8 mouse cellular contexts compared by ENCODE assay signal in genomic region chr1:168416729-168417437, GRCm38 (mm10). TPM values are rescaled to one million over a fixed set of nuclear protein-coding genes. Genes with fewer than 3 reads are reported as not detected.
DNase-seq lines count a peak whose midpoint lies in the region; ATAC-seq and TF ChIP-seq lines count a peak whose summit lies in the region.

No protein-coding gene starts in this region.

- peak overlapping the region; percentile 79 for H3K27ac ChIP-seq in forebrain, embryonic 15.5 days (replicated peaks)
- peak overlapping the region; percentile 6; the same call in 1 of the 2 replicates for H3K27ac ChIP-seq in liver, embryonic 13.5 days

- WGBS in forebrain, embryonic 15.5 days = 9% methylated on average over 11 of the region's 11 CpGs
- WGBS in liver, embryonic 13.5 days (ENCODE audit: insufficient replicate concordance) = 58% methylated on average over 11 of the region's 11 CpGs

- DNase-seq in heart, adult 11 months = peak; percentile 92
- no peak for DNase-seq in heart, adult 9 months (ENCODE audit: low spot score in 2 of 2)
- no peak for DNase-seq in liver, embryonic 13.5 days
- DNase-seq in right cerebral cortex, postnatal 4 days = no peak
- DNase-seq in thymus, postnatal 4 days = no peak
- DNase-seq in spleen, adult 18-20 months = no peak

- no peak for TF ChIP-seq CTCF in E14TG2a.4 (conservative IDR thresholded peaks at IDR 0.05; ENCODE audit: low read length)

- peak overlapping the region; percentile 37 for H3K4me2 ChIP-seq in forebrain, embryonic 15.5 days (replicated peaks)
- H3K4me2 ChIP-seq in liver, embryonic 13.5 days = no peak overlapping the region

- H3K9ac ChIP-seq in forebrain, embryonic 15.5 days (replicated peaks) = peak overlapping the region; percentile 28
- H3K9ac ChIP-seq in liver, embryonic 13.5 days = no peak overlapping the region

- peaks cover 26% of the 10 kb centered on the region for H3K4me1 ChIP-seq in E14TG2a.4 (replicated peaks; ENCODE audit: low read depth, low read length)
- peaks cover 80% of the 10 kb centered on the region for H3K4me1 ChIP-seq in forebrain, embryonic 15.5 days
- peaks cover 8% of the 10 kb centered on the region for H3K4me1 ChIP-seq in liver, embryonic 13.5 days (replicated peaks)

- no peaks in the 10 kb centered on the region for H3K27me3 ChIP-seq in E14TG2a.4 (ENCODE audit: insufficient read depth, low read length)
- no peaks in the 10 kb centered on the region for H3K27me3 ChIP-seq in forebrain, embryonic 15.5 days
- no peaks in the 10 kb centered on the region for H3K27me3 ChIP-seq in liver, embryonic 13.5 days

- ATAC-seq in forebrain, embryonic 15.5 days (replicated peaks) = peak; percentile 39
- ATAC-seq in liver, embryonic 13.5 days (ENCODE audit: low read depth) = 0 out of 2 replicates have a peak, but pooled peaks have one; percentile 50

- H3K4me3 ChIP-seq in E14TG2a.4 (replicated peaks; ENCODE audit: low read length) = 0 out of 2 replicates have a peak overlapping the region, but pooled peaks have one; percentile 20
- H3K4me3 ChIP-seq in forebrain, embryonic 15.5 days = no peak overlapping the region
- H3K4me3 ChIP-seq in liver, embryonic 13.5 days (replicated peaks) = no peak overlapping the region

- H3K36me3 ChIP-seq in E14TG2a.4 (ENCODE audit: insufficient read depth, low read length) = no peaks in the 10 kb centered on the region
- H3K36me3 ChIP-seq in forebrain, embryonic 15.5 days = peaks cover 13% of the 10 kb centered on the region
- H3K36me3 ChIP-seq in liver, embryonic 13.5 days = no peaks in the 10 kb centered on the region

- H3K9me3 ChIP-seq in E14TG2a.4 (ENCODE audit: low read length) = no peaks in the 10 kb centered on the region
- H3K9me3 ChIP-seq in forebrain, embryonic 15.5 days = no peaks in the 10 kb centered on the region
- no peaks in the 10 kb centered on the region for H3K9me3 ChIP-seq in liver, embryonic 13.5 days (replicated peaks)

RNA-seq across cellular contexts. Expression of gene Pbx1, which starts 15.2 kb away (rescaled TPM):
- 87.4 and 90.5 TPM in 2 replicates for polyA plus RNA-seq in forebrain, embryonic 15.5 days (2015; fragmentation: Nextera tagmentation; extraction: Ambion mirVana)
- polyA plus RNA-seq in liver, embryonic 13.5 days (2015; fragmentation: Nextera tagmentation; extraction: Ambion mirVana) = 3.1 and 3.2 TPM in 2 replicates

Comparison
In these comparisons a context has a peak if more than half of its experiments do, and no peak if none do; other contexts are left out.
1. RNA of gene Pbx1, which starts 15.2 kb away (polyA plus RNA-seq): 87.4 to 90.5 TPM in forebrain, embryonic 15.5 days; 3.1 to 3.2 TPM in liver, embryonic 13.5 days; every median in the first group is over 10 times any median in the second.